Mouse (Mus musculus) left cerebral cortex, postnatal 25 days (tissue): ENCODE data around the gene Fam25c. TPM values are rescaled to one million over a fixed set of nuclear protein-coding genes. Genes with fewer than 3 reads are reported as not detected.
A peak's percentile ranks its signal among the peaks of the same experiment; 100 is the strongest.

Source experiments
- DNase-seq, 2 experiments: peaks; one replicate each; pipeline ENCODE4 v3.0.0; 2022; ENCODE audit warnings: low spot score in 2 of 2, mixed read lengths in 1 of 2
- intact Hi-C: fragments of 180-260 bp; cut with DNase I; formaldehyde crosslinking; loops from one replicate; pipeline ENCODE4 v1.15.1; 2025
- total RNA-seq, 2 experiments: library from RNA; stranded (reverse); gene quantifications; 2 replicates each; pipeline ENCODE4 v1.2.3; 2021

The Fam25c gene
- total RNA-seq, result not detected

DNA sequence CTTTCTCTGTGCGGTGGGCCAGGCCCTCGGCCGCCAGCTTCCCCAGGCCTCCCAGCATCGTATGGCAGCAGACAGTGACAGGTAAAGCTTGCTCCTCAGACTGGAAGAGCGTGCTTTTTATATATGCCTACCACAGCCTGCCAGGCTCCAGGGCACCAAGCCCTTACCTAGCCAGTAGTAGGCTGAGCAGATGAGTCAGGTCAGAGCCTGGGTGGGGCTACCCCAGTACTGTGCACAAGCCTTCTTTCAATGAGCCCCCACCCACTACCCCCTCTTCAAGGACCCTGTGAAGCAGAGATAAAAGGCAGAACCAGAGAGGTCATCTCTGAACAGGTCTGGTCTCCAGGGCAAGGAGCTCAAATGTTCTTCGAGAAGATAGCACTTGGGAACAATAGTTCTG is at the start of gene Fam25c:
TSS of gene Fam25c (minus strand) at position 133 of the 400 bp plus-strand sequence.
- DNase-seq, result no peak
- intact Hi-C loops, result no loop called here

DNA sequence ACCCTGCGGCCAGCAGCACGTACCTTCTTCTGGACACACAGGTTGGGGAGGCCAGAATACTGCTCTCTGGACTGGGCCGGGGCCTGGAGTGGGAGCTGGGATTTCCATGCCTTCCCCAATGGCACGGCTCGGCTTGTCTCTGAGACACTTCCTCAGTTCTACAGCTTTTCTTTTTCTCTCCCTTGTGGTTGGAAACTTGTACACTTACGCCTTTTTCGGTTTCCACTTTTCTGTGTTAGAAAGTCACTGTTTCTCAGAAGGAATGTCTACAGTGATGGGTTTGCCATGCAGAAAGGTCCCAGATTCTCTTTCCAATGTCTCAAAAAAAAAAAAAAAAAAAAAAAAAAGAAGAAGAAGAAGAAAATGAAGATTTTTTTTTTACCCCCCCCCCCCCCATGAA is 48.2 kb upstream of the Fam25c start:
- DNase-seq, result no peak
- intact Hi-C loops, result loop anchor here (5.0 kb wide), 1 partner anchor 316 kb away; the partner anchor contains the start of gene Anxa8

DNA sequence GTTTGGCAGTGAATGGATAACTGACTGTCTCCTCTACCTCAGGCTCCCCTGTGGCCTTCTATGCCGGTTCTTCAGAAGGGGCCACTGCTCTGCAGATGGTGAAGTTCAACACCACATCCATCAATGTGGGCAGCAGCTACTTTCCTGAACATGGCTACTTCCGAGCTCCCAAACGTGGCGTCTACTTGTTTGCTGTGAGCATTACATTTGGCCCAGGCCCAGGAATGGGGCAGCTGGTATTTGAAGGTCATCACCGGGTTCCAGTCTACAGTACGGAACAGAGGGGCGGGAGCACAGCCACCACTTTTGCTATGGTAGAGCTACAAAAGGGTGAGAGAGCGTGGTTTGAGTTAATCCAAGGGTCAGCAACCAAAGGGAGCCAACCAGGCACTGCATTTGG is 47.6 kb upstream of the Fam25c start:
- intact Hi-C loops, result loop anchor here (5.0 kb wide), 1 partner anchor 316 kb away; the partner anchor contains the start of gene Anxa8
- no peak for DNase-seq

DNA sequence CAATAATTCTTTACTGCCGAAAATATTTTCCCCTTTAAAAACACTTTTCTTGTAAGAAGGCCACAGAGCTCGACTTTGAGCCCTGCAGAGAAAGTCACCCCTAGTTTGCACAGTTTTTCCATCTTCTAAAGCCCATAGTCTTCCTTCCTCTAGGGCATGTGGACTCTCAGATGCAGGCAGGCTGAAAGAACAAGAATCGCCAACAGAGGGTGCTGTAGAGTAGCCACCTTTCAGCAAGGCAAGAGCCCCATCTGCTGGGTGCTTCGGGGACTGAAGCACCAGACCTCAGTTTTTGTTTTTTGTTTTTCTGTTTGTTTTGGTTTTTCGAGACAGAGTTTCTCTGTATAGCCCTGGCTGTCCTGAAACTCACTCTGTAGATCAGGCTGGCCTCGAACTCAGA is 45.9 kb upstream of the Fam25c start:
- intact Hi-C loops, result loop anchor here (2.0 to 5.0 kb wide), 2 partner anchors 28 to 314 kb away; partner anchors contain the start of gene Anxa8
- DNase-seq, result peak; percentile 68 to 78

DNA sequence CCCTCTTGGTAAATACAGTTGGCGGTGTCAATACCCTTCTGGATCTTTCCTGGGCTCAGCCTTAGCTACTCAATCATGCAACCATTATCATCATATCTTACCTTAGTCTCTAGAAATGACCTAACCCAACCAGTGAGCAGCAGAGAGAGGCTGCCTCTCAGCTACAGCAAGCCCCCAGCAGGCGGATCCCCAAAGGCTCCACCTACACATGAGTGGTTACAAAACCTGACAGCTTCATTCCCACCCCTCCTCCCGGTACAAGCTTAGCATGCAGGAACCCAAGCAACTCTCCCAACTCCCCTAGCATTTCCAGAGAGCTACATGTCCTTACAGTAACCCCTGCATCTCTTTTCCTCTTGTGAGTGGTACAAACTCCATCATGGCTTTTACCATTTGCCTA is 44.8 kb upstream of the Fam25c start:
- intact Hi-C loops, result loop anchor here (2.0 to 5.0 kb wide), 2 partner anchors 27 to 313 kb away; partner anchors contain the start of gene Anxa8
- no peak for DNase-seq

DNA sequence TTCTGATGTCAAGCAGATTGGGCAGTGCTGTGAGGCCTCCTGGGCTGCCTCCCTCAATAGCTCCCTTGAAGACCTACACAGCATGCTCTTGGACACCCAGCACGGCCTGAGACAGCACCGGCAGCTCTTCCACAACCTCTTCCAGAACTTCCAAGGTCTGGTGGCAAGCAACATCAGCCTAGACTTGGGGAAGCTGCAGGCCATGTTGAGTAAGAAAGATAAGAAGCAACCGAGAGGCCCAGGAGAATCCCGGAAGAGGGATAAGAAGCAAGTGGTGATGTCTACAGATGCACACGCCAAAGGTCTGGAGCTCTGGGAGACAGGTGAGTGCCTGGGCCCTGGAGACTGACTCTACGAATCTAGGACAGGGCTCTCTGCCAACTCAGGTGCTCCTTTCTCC is 44.1 kb upstream of the Fam25c start:
- intact Hi-C loops, result no loop called here
- DNase-seq, result no peak

DNA sequence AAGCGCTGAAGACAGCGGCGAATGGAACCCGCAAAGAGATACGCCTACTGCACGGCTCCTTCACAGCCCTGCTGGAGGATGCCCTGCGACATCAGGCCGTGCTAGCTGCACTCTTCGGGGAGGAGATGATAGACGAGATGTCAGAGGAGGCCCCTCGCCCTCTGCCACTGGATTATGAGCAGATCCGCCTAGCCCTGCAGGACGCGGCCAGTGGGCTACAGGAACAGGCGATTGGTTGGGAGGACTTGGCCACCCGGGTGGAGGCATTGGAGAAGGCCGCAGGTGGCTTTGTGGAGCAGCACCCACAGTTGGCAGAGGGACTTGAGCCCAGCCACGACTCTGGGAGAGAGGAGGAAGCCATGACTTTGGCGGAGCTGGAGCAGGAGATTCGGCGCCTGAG is 43.7 kb upstream of the Fam25c start:
- DNase-seq, result no peak
- intact Hi-C loops, result no loop called here

DNA sequence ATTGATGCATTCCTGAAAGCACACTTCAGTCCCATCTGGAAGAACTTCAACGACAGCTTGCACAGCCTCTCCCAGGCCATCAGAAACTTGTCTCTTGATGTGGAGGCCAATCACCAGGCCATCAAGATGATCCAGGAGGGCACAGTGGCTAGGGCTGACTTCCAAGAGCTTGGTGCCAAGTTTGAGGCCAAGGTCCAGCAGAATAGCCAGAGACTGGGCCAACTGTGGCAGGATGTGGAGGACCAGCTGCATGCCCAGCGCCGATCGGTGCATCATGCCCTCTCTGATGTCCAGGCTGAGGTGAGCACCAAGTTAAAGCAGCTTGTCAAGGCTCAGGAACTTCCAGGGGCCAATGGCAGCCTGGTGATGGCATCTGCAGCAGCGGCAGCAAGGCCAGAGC is 42.6 kb upstream of the Fam25c start:
- DNase-seq, result no peak
- intact Hi-C loops, result no loop called here

DNA sequence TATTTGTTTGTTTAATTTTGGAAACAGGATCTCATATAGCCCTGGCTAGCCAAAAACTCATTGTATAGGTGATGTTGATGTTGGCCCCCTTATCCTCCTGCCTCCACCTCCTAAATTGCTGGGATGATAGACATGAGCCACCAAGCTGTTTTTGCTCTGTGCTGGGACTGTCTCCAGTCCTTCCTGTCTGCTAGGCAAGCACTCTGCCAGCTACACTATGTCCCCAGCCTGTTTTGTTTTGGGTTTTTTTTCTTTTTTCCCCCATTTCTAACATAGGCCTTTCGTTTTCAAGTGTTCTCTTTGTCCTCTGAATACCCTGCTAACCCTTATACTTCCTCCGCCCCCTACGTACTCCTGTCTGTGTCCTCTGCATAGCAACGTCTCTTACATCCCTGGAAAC is 38.1 kb upstream of the Fam25c start:
- intact Hi-C loops, result no loop called here
- DNase-seq, result no peak

DNA sequence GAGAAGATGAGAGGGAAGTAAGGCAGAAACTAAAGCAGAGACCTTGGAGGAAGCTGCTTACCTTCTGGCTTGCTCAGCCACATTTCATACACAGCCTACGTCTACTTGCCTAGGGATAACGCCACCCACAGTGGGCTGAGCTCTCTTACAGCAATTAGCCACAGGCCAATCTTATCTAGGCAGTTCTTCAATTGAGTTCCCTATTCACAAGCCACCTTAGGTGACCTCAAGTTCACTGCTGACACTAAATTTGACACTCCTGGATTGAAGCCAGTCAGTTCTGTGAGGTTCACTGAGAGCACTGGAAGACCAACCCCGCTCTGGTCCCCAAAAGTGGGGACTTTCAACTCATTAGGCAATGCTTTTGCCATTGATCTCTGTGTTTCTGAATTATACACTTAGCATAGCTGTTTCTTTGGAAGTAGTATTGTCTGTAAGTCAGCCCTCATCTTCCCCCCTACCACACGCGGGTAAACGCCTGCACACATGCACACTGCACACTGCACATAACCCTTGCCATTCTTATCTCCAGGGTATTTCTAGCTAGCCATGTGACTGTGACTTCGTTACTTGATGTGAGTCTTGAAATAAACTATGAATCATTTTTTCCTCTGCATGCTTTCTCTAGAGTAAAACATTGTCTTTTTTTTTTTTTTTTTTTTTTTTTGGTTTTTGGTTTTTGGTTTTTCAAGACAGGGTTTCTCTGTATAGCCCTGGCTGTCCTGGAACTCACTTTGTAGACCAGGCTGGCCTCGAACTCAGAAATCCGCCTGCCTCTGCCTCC is 27.9 kb upstream of the Fam25c start:
- intact Hi-C loops, result no loop called here
- DNase-seq, result peak in 1 of 2 experiments; percentile 23

DNA sequence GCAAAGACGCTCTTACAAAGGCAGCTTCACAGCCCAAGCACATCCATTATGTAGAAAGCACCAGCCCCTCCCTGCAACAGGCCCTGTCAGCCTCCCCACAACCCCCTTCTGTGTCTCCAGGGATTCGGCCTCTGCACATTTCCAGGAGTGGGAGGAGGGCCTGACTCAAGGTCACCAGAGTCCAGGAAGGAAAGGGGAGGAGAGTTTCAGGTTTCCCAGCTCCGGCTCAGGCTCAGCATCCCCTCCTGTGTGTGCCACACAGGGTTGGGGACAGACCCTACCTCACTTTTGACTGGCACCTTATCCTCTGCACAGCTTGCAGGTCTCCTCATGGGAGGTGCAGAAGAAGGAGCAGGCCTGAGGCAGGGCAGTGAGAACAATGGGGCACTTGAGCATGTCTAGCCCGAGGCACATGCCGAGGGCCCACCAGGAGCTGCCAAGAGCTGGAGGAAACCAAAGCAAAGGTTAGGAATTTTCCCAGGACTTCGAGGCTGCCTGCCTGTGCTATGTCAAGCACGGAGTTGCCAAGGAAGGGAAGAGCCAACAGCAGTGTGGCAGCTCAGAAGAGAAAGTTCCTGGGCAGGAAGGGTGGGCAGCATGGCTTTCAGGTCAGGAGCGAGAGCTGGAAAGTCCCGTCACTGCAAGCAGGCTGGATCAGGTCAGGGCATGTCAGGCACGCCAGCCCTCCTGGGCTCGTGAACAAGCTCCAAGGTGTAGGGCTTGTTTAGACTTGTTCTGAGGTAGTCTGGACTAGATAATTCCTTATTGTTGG is 23.5 kb upstream of the Fam25c start:
- no peak for DNase-seq
- intact Hi-C loops, result no loop called here

DNA sequence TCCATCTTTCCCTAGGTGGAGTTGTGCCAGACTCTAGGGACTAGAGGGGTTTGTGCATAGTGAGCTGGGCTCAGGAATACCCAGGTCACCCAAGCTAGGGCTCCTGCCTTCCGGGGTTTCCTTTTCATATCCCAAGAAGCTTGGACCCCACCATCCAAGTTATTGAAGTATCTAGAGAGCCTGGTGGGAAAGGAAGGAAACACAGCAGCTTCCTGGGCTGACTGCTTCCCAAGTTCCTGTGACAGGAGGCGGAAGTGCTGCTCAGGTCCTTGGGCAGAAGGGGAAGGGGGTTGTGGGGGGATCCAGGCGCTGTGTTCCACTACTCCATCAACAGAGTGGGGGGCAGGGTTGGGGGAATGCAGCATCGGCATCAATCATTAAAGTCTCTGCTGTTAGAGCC is 21.9 kb upstream of the Fam25c start:
- intact Hi-C loops, result no loop called here
- DNase-seq, result no peak

DNA sequence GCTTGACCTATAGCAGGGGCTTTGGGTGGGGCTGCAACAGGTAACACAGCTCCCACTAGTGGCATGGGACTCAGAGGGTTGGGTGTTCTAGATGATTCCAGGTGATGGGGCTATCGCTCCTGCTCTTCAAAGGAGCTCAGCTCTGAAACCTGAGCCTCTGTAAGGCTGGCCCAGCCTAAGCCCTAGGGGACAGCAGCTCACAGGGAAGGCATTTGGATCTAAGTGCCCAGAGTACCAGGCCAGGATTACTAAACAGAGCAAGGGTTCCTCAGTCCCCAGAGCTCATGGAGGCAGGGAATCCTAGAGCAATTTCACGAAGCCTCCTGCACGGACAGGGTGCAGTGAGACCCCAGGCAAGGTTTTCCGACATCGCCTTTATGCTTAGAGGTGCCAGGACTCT is 20.7 kb upstream of the Fam25c start:
- no peak for DNase-seq
- intact Hi-C loops, result no loop called here

DNA sequence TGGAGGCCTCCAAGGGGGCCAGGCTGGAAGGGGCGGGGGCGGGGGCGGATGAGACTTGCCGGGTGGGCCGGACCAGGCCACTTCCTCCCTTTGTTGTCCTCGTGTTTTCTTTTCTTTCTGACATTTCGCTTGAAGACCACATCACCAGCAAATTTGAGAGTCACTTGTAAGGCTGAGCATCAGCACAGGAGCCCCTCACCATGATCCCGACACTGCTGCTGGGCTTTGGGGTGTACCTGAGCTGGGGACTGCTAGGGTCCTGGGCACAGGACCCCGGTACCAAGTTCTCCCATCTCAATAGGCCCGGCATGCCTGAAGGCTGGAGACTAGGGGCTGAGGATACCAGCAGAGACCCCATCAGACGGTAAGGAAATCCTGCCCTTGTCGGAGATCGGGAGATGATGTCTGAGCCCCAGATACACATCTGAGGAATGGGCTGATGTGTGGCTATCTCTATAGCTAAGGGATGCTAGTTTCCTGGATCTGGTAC is 20.2 kb upstream of the Fam25c start, which contains the start of gene Mmrn2:
TSS of gene Mmrn2 (plus strand) at position 51 of the 490 bp plus-strand sequence.
- intact Hi-C loops, result no loop called here
- DNase-seq, result no peak

DNA sequence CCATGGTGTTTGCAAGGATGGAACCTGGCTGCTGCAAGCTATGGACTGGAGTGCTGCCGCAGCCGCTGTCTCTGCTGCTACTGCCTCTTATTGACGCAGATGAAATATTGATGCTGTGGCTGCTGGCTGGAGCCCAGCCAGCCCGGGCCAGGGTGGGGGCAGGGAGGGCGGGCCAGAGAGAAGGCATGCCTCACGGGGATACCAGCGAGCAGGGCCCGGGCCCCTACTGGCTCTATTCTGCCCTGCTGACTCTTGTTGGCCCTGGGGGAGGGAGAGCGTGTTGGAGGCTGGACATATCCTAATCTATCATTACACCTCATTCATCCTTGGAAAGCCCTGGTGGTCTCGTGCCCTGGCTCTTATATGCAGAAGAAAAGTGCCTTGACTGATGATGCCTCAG is 19.3 kb upstream of the Fam25c start, which contains the start of gene Sncg:
TSS of gene Sncg (minus strand) at position 213 of the 400 bp plus-strand sequence.
- intact Hi-C loops, result loop anchor here (5.0 kb wide), 1 partner anchor 178 kb away; no protein-coding TSS in a partner anchor
- DNase-seq, result no peak

DNA sequence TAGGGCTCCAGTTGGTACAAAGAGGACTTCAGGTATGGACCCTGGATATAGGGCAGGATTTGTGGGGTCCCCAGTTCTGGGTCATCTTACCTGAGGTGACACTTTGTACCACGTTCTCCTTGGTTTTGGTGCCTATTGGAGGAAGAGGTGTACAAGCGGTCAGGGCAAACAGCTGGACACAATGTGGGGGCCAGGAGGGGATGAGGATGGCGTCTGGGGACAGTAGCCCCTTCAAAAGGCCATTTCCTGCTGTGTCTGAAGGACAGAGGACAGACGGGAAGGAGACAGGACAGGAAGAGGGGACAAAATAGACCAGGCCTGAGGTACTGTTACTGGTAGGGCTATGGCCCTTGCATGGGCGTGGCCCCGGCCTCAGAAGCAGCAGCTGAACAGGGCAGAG is 18.3 kb upstream of the Fam25c start:
- intact Hi-C loops, result loop anchor here (2.0 to 5.0 kb wide), 2 partner anchors 27 to 179 kb away; no protein-coding TSS in a partner anchor
- DNase-seq, result no peak

DNA sequence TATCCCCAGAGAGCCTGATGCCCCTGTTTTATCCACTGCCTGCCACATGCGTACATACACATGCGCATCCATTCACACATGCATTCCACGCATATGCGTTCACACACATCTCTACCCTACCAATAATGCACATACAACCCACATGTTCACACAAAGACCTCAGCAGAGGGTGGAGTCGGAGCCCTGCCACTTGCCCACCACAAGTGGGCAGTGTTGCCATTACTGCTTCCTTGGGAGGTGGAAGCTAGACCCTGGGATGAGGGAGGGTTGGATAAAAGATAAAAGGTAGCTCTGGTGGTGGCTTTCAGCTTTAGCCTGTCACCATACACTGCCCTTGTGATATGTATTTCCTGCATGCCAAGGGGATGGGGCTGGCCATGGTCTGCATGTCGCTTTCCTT is 17.4 kb upstream of the Fam25c start:
- DNase-seq, result peak; percentile 39 to 48

DNA sequence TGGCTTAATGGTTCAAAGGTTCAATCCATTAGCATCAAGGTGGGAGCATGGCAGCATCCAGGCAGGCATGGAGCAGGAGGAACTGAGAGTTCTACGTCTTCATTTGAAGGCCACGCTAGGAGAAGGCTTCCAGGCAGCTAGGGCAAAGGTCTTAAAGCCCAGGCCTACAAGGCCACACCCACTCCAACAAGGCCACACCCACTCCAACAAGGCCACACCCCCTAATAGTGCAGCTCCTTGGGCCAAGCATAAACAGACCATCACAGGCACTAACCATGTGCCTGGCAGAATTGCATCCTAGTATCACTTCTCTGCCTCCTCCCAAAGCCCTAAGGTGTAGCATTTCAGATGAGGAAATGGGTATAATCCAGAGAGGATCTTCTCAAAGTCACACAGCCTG is 16.5 kb upstream of the Fam25c start:
- DNase-seq, result no peak
- intact Hi-C loops, result loop anchor here (1.0 to 5.0 kb wide), 3 partner anchors 29 to 200 kb away; no protein-coding TSS in a partner anchor

More for the DNA sequence above, 17.4 kb upstream of the Fam25c start:
- intact Hi-C loops, result loop anchor here (1.0 to 5.0 kb wide), 3 partner anchors 28 to 199 kb away; no protein-coding TSS in a partner anchor

DNA sequence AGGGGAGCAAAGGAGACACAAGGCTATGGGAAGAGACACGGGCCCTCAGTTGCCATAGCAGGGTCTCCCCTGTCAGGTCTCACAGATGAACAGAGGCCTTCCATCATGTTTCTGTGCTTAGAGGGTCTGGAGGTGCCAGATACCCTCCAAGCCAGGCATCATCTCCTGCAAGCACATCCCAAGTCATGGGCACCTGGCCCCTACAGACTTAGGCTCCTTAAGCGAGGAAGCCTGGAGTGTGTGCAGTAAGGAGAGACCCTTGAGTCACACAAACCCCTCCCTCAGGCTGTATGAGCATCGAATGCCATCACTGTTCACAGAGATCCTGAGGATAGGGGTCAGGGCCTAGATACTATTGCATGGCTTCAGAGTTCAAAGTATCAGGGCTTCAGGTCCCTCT is 15.7 kb upstream of the Fam25c start:
- DNase-seq, result no peak
- intact Hi-C loops, result loop anchor here (5.0 kb wide), 1 partner anchor 181 kb away; no protein-coding TSS in a partner anchor

DNA sequence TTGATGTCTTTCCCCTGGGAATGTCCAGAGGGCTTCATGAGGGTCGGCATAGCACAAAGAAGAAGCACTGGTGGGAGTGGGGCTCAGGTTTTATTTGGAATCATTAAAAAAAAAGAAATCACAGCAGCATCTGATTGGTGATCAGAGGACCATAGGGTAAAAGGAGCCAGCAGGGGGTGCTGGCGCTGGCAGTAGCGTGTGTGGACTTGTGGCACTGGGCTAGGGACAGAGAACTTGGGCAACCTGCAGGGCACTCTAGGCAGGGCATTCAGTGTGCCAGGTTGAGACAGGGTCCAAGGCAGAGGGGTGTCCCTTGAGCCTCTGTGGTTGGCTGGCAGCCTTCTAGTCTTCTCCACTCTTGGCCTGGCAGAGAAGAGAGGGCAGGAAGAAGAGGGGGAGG is 15.0 kb upstream of the Fam25c start:
- intact Hi-C loops, result loop anchor here (5.0 kb wide), 1 partner anchor 182 kb away; no protein-coding TSS in a partner anchor
- no peak for DNase-seq
